Mouse (Mus musculus) cerebellum, postnatal 25 days (tissue): Measurements from ENCODE around the gene Glb1.

ENCODE experiments used
- DNase-seq, 2 experiments: peaks; one replicate each; pipeline ENCODE4 v3.0.0; 2021; ENCODE audit warnings: mixed read lengths in 2 of 2

Glb1 gene

GRCm38 (mm10) chr9:114395258-114395657, 5.6 kb upstream of the Glb1 start:
- DNase-seq = no peak

- DNase-seq = no peak
These were observed 1.2 kb upstream of the Glb1 start for GRCm38 (mm10) chr9:114399680-114400079.

- DNase-seq = no peak
These were observed 308 bp upstream of the Glb1 start for GRCm38 (mm10) chr9:114400588-114400948.

GRCm38 (mm10) chr9:114401685-114402080, 807 bp downstream of the Glb1 start:
- DNase-seq = no peak

GRCm38 (mm10) chr9:114407676-114408075, 6.8 kb downstream of the Glb1 start:
- no peak for DNase-seq

- DNase-seq = no peak
These were observed 9.5 kb downstream of the Glb1 start for GRCm38 (mm10) chr9:114410313-114410862.

GRCm38 (mm10) chr9:114411295-114411694, 10.4 kb downstream of the Glb1 start:
- no peak for DNase-seq

- no peak for DNase-seq
These were observed 11.5 kb downstream of the Glb1 start for GRCm38 (mm10) chr9:114412406-114412805.

- no peak for DNase-seq
These were observed 13.0 kb downstream of the Glb1 start for GRCm38 (mm10) chr9:114413866-114414265.

- DNase-seq = peak; percentile 50 to 68
These were observed 14.8 kb downstream of the Glb1 start for GRCm38 (mm10) chr9:114415701-114416100.

GRCm38 (mm10) chr9:114416646-114417517, 16.0 kb downstream of the Glb1 start:
- DNase-seq = no peak

GRCm38 (mm10) chr9:114418187-114418586, 17.3 kb downstream of the Glb1 start:
- peak in 1 of 2 experiments; percentile 42 for DNase-seq

- no peak for DNase-seq
These were observed 19.6 kb downstream of the Glb1 start for GRCm38 (mm10) chr9:114420443-114420842.

GRCm38 (mm10) chr9:114421045-114421444, 20.2 kb downstream of the Glb1 start:
- no peak for DNase-seq

GRCm38 (mm10) chr9:114421797-114422196, 20.9 kb downstream of the Glb1 start:
- DNase-seq = no peak

- no peak for DNase-seq
These were observed 24.7 kb downstream of the Glb1 start for GRCm38 (mm10) chr9:114425576-114425975.

GRCm38 (mm10) chr9:114426201-114426600, 25.3 kb downstream of the Glb1 start:
- no peak for DNase-seq

GRCm38 (mm10) chr9:114427425-114427824, 26.5 kb downstream of the Glb1 start:
- no peak for DNase-seq

GRCm38 (mm10) chr9:114428103-114428834, 27.4 kb downstream of the Glb1 start:
- DNase-seq = no peak

GRCm38 (mm10) chr9:114435668-114436067, 34.8 kb downstream of the Glb1 start:
- no peak for DNase-seq

GRCm38 (mm10) chr9:114440548-114440947, 39.7 kb downstream of the Glb1 start:
- DNase-seq = no peak

- DNase-seq = no peak
These were observed 41.3 kb downstream of the Glb1 start for GRCm38 (mm10) chr9:114442225-114442624.

- DNase-seq = no peak
These were observed 42.0 kb downstream of the Glb1 start for GRCm38 (mm10) chr9:114442893-114443292.

GRCm38 (mm10) chr9:114443351-114443750, 42.5 kb downstream of the Glb1 start:
- no peak for DNase-seq
